In the genomic region with DNA sequence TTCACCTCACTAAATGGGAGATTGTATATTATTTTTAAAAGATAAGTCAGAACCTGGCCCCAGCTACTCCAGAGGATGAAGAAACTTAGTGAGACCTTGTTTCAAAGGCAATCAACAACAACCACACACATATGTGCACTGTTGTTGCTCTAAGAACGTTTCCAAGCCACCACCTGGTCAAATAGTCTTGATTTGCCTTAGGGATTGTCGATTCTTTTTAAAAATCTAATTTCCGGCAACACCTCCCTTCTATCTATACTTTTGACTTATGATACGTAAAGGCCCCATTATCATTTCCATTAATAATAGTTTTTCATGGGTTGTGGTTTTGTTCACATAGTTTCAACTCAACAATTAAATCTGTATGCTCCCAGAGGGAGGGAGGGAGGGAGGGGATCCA, we compare ENCODE assay signal across 7 mouse cellular contexts. TPM values are rescaled to one million over a fixed set of nuclear protein-coding genes. Genes with fewer than 3 reads are reported as not detected.
DNase-seq lines count a peak whose midpoint lies in the region; ATAC-seq and TF ChIP-seq lines count a peak whose summit lies in the region.

A gene (minus strand): TSS at position 101 of the 400 bp plus-strand sequence.

- TF ChIP-seq RAD21 in CH12.LX (IDR thresholded peaks at IDR 0.05; ENCODE audit: low read depth, low read length), result no peak

- TF ChIP-seq CTCF in CH12.LX (conservative IDR thresholded peaks at IDR 0.05 in 1 of 2, IDR thresholded peaks at IDR 0.05 in 1 of 2; ENCODE audit: low read depth in 2 of 2, low read length in 2 of 2), result no peak
- TF ChIP-seq CTCF in G1E (IDR thresholded peaks at IDR 0.05; ENCODE audit: low read depth, low read length), result no peak

- dilution Hi-C loops in CH12.LX (cut with MboI; ENCODE audit: extremely low pct_ligation_motif_present, extremely low pct_unique_long_range_greater_than_20kb, low sequenced_read_pairs), result no loop called here

- WGBS in forebrain, embryonic 14.5 days, result 91% methylated on average over 4 of the region's 4 CpGs
- WGBS in hindbrain, embryonic 12.5 days, result 89% methylated on average over 4 of the region's 4 CpGs
- 79% methylated on average over 4 of the region's 4 CpGs for WGBS in liver, embryonic 15.5 days (ENCODE audit: insufficient replicate concordance)

- peak within 1 kb of the TSS; percentile 87 for H3K9ac ChIP-seq in CH12.LX (ENCODE audit: insufficient read depth, low read depth)
- H3K9ac ChIP-seq in forebrain, embryonic 14.5 days (ENCODE audit: low read length), result peak within 1 kb of the TSS; percentile 100
- H3K9ac ChIP-seq in hindbrain, embryonic 12.5 days, result peak within 1 kb of the TSS; percentile 100
- peak within 1 kb of the TSS; percentile 92 for H3K9ac ChIP-seq in liver, embryonic 15.5 days

- TF ChIP-seq POLR2A in CH12.LX (IDR thresholded peaks at IDR 0.05; ENCODE audit: low read depth, low read length), result no peak

- DNase-seq in CH12.LX (ENCODE audit: extremely low read depth) (no peak), G1E (ENCODE audit: low spot score) (no peak)
- no peak for DNase-seq in forebrain, embryonic 14.5 days (ENCODE audit: low spot score)
- no peak for DNase-seq in right cerebral cortex, postnatal 10 days (ENCODE audit: low spot score in 2 of 2)
- DNase-seq in right cerebral cortex, postnatal 36 days (ENCODE audit: low spot score in 2 of 2), result no peak

- H3K27me3 ChIP-seq in CH12.LX (replicated peaks) (no peaks in the 10 kb centered on the region), G1E (ENCODE audit: insufficient read depth, low read length) (peaks cover 8% of the 10 kb centered on the region; the same call in 1 of the 2 replicates)
- no peaks in the 10 kb centered on the region for H3K27me3 ChIP-seq in forebrain, embryonic 14.5 days (replicated peaks; ENCODE audit: control insufficient read depth, insufficient read depth, low read length)
- H3K27me3 ChIP-seq in hindbrain, embryonic 12.5 days, result no peaks in the 10 kb centered on the region
- no peaks in the 10 kb centered on the region for H3K27me3 ChIP-seq in liver, embryonic 15.5 days

- peaks cover 3 to 14% of the 10 kb centered on the region in 2 experiments; a peak in 3 of 4 replicates for H3K4me1 ChIP-seq in CH12.LX (ENCODE audit: control insufficient read depth in 1 of 2, insufficient read depth in 2 of 2)
- peaks cover 12% of the 10 kb centered on the region for H3K4me1 ChIP-seq in G1E (ENCODE audit: insufficient read depth, low read depth, low read length)
- H3K4me1 ChIP-seq in forebrain, embryonic 14.5 days (ENCODE audit: control insufficient read depth, insufficient read depth, low read length), result peaks cover 12% of the 10 kb centered on the region
- H3K4me1 ChIP-seq in hindbrain, embryonic 12.5 days, result peaks cover 9% of the 10 kb centered on the region
- peaks cover 20% of the 10 kb centered on the region for H3K4me1 ChIP-seq in liver, embryonic 15.5 days (replicated peaks)

- ATAC-seq in G1E (ENCODE audit: extremely low read depth, insufficient number of reproducible peaks, low FRiP score, poor library complexity, severe bottlenecking), result no peak
- no peak for ATAC-seq in forebrain, embryonic 14.5 days
- no peak for ATAC-seq in hindbrain, embryonic 12.5 days (ENCODE audit: low FRiP score)
- ATAC-seq in liver, embryonic 15.5 days (ENCODE audit: insufficient read depth), result no peak

- no peak within 1 kb of the TSS for H3K27ac ChIP-seq in CH12.LX (ENCODE audit: insufficient read depth, low read depth)
- H3K27ac ChIP-seq in forebrain, embryonic 14.5 days (ENCODE audit: low read depth, low read length), result peak within 1 kb of the TSS; percentile 99
- peak within 1 kb of the TSS; percentile 100 for H3K27ac ChIP-seq in hindbrain, embryonic 12.5 days
- H3K27ac ChIP-seq in liver, embryonic 15.5 days (replicated peaks), result peak within 1 kb of the TSS; percentile 81

- in situ Hi-C loops in CH12.LX (cut with MboI; ENCODE audit: low pct_ligation_motif_present, low pct_unique_long_range_greater_than_20kb, low sequenced_read_pairs), result no loop called here

- peak within 1 kb of the TSS; percentile 22 for H3K4me2 ChIP-seq in CH12.LX (ENCODE audit: insufficient read depth, low read depth, poor library complexity, severe bottlenecking)
- peak within 1 kb of the TSS; percentile 41 for H3K4me2 ChIP-seq in forebrain, embryonic 14.5 days (ENCODE audit: low read length)
- H3K4me2 ChIP-seq in hindbrain, embryonic 12.5 days (replicated peaks), result peak within 1 kb of the TSS; percentile 66
- peak within 1 kb of the TSS; percentile 78 for H3K4me2 ChIP-seq in liver, embryonic 15.5 days

- H3K9me3 ChIP-seq in CH12.LX (replicated peaks; ENCODE audit: low read length), result no peaks in the 10 kb centered on the region
- H3K9me3 ChIP-seq in G1E (replicated peaks), result no peaks in the 10 kb centered on the region
- no peaks in the 10 kb centered on the region for H3K9me3 ChIP-seq in forebrain, embryonic 14.5 days (replicated peaks; ENCODE audit: control insufficient read depth, low read length)
- H3K9me3 ChIP-seq in hindbrain, embryonic 12.5 days (replicated peaks), result no peaks in the 10 kb centered on the region
- no peaks in the 10 kb centered on the region for H3K9me3 ChIP-seq in liver, embryonic 15.5 days (replicated peaks)

- H3K79me2 ChIP-seq in CH12.LX (replicated peaks; ENCODE audit: control insufficient read depth, extremely low read depth, insufficient read depth, poor library complexity, severe bottlenecking), result peaks cover 17% of the 10 kb centered on the region

- peak within 1 kb of the TSS; percentile 34 to 75 (median 66) for H3K4me3 ChIP-seq in CH12.LX (replicated peaks in 1 of 3; ENCODE audit: low read depth in 2 of 3, low read length in 2 of 3, poor library complexity in 1 of 3)
- peak within 1 kb of the TSS; percentile 80 for H3K4me3 ChIP-seq in G1E (ENCODE audit: low read depth, low read length)
- peak within 1 kb of the TSS; percentile 94 for H3K4me3 ChIP-seq in forebrain, embryonic 14.5 days (ENCODE audit: low read depth, low read length)
- peak within 1 kb of the TSS; percentile 97 for H3K4me3 ChIP-seq in hindbrain, embryonic 12.5 days
- peak within 1 kb of the TSS; percentile 90 for H3K4me3 ChIP-seq in liver, embryonic 15.5 days (replicated peaks)

- no peak for TF ChIP-seq EP300 in CH12.LX (IDR thresholded peaks at IDR 0.05; ENCODE audit: low read length)

- H3K36me3 ChIP-seq in CH12.LX (replicated peaks in 1 of 2; ENCODE audit: control insufficient read depth in 1 of 2, insufficient read depth in 1 of 2, low read length in 1 of 2) (no peaks in the 10 kb centered on the region), G1E (replicated peaks) (peaks cover 7% of the 10 kb centered on the region)
- peaks cover 3% of the 10 kb centered on the region for H3K36me3 ChIP-seq in forebrain, embryonic 14.5 days (ENCODE audit: control insufficient read depth, insufficient read depth, low read length)
- 0 out of 2 replicates have a peak, but pooled peaks cover 4% of the 10 kb centered on the region for H3K36me3 ChIP-seq in hindbrain, embryonic 12.5 days
- H3K36me3 ChIP-seq in liver, embryonic 15.5 days (replicated peaks), result no peaks in the 10 kb centered on the region

TF ChIP-seq in CH12.LX, 34 proteins besides CTCF, POLR2A, EP300 and RAD21:
- TF ChIP-seq MAX (IDR thresholded peaks at IDR 0.05; ENCODE audit: low read length) (no peak), NELFE (IDR thresholded peaks at IDR 0.05; ENCODE audit: low read depth, low read length) (no peak)

RNA-seq across cellular contexts. Expression of the gene that starts here (rescaled TPM):
- total RNA-seq in CH12.LX (2012; rRNA removed), result 17.2 and 17.7 TPM in 2 replicates
- 35.9 and 47.4 TPM in 2 replicates for total RNA-seq in CH12.LX (2014; rRNA removed)
- polyA plus RNA-seq in CH12.LX (2012; ENCODE audit: insufficient read length, low read depth), result 29.8 and 33.0 TPM in 2 replicates
- total RNA-seq in G1E (2014; fragmentation: Nextera tagmentation), result 49.6 and 77.0 TPM in 2 replicates
- total RNA-seq in G1E (2017), result 34.8 and 43.2 TPM in 2 replicates
- polyA plus RNA-seq in G1E (2012), result 0.45 and 1.5 TPM in 2 replicates
- 370 and 404 TPM in 2 replicates for polyA plus RNA-seq in forebrain, embryonic 14.5 days (2014; fragmentation: Nextera tagmentation; extraction: Ambion mirVana)
- polyA plus RNA-seq in hindbrain, embryonic 12.5 days (2016; fragmentation: Nextera tagmentation; extraction: Ambion mirVana), result 298 and 302 TPM in 2 replicates
- 5.8 and 7.1 TPM in 2 replicates for polyA plus RNA-seq in liver, embryonic 15.5 days (2015; fragmentation: Nextera tagmentation; extraction: Ambion mirVana)

Comparison
In these comparisons a context has a peak if more than half of its experiments do, and no peak if none do; other contexts are left out.
1. H3K4me2 ChIP-seq: peak in every context shown above with its lines; median percentile 78 in liver, embryonic 15.5 days; 66 in hindbrain, embryonic 12.5 days; 41 in forebrain, embryonic 14.5 days; 22 in CH12.LX.